Mouse (Mus musculus) hindbrain, postnatal 0 days (tissue): ENCODE data around the gene Ppp1cb. TPM values are rescaled to one million over a fixed set of nuclear protein-coding genes. Genes with fewer than 3 reads are reported as not detected.
A peak's percentile ranks its signal among the peaks of the same experiment; 100 is the strongest.

Experiments
- ATAC-seq: fragments of 200-750 bp; cut with Nextera tagmentation; 2 replicates; pipeline ENCODE4 v1.8.0; 2017; ENCODE audit warnings: mild to moderate bottlenecking, moderate TSS enrichment, moderate library complexity
- DNase-seq: peaks from one replicate; pipeline ENCODE4 v3.0.0-alpha.2; 2015; ENCODE audit warnings: low spot score
- H3K27ac ChIP-seq: fragments of 300-500 bp; sonication (generic); 2 replicates; pipeline ENCODE4 v1.5.1; 2014; ENCODE audit warnings: mild to moderate bottlenecking
- H3K27me3 ChIP-seq: fragments of 300-500 bp; sonication (generic); 2 replicates; pipeline ENCODE4 v1.6.1; 2014; ENCODE audit warnings: low read length, mixed read lengths; ENCODE audit not compliant: insufficient read depth
- H3K36me3 ChIP-seq: fragments of 300-500 bp; sonication (generic); 2 replicates; pipeline ENCODE4 v1.6.1; 2014; ENCODE audit warnings: low read length, mixed read lengths; ENCODE audit not compliant: insufficient read depth
- H3K4me1 ChIP-seq: fragments of 300-500 bp; sonication (generic); 2 replicates; pipeline ENCODE4 v1.6.1; 2014; ENCODE audit warnings: antibody characterized with exemption, low read length, mixed read lengths; ENCODE audit not compliant: insufficient read depth
- H3K4me2 ChIP-seq: fragments of 300-500 bp; sonication (generic); 2 replicates; pipeline ENCODE4 v1.6.1; 2014; ENCODE audit warnings: low read depth, mild to moderate bottlenecking, low read length, moderate library complexity, mixed read lengths
- H3K4me3 ChIP-seq: fragments of 300-500 bp; sonication (generic); 2 replicates; pipeline ENCODE4 v1.5.1; 2014; ENCODE audit warnings: low read length
- H3K9ac ChIP-seq: fragments of 300-500 bp; sonication (generic); replicated peaks from 2 replicates; pipeline ENCODE4 v1.6.1; 2014; ENCODE audit warnings: mild to moderate bottlenecking, low read length, moderate library complexity, mixed read lengths
- H3K9me3 ChIP-seq: fragments of 300-500 bp; sonication (generic); 2 replicates; pipeline ENCODE4 v1.6.1; 2016; ENCODE audit warnings: low read length, mixed read lengths
- CTCF ChIP-seq: IDR thresholded peaks from 2 replicates; pipeline ENCODE4 v1.5.1; 2016; ENCODE audit warnings: antibody characterized with exemption, control low read depth, low read depth
- WGBS: fragments of 180-500 bp; shearing (Covaris S2); extraction: QIAGEN DNeasy Blood & Tissue Kit; methylation state at CpG from one replicate; pipeline ENCODE4 v1.1.7; 2014; 5-methylcytosine and 5-hydroxymethylcytosine counted together
- polyA plus RNA-seq: library from polyadenylated mRNA; unstranded; fragments of >200 nt; fragmentation: Nextera tagmentation; extraction: Ambion mirVana; gene quantifications from 2 replicates; pipeline ENCODE4 v1.2.1, GENCODE M21; 2015
- total RNA-seq: library from RNA; depleted of rRNA; stranded (reverse); fragments of >200 nt; gene quantifications from 2 replicates; pipeline ENCODE4 v1.2.3, GENCODE M21; 2014; rRNA removed

The Ppp1cb gene
- 109 and 110 TPM in 2 replicates for total RNA-seq
- polyA plus RNA-seq = 199 TPM in 2 replicates

DNA sequence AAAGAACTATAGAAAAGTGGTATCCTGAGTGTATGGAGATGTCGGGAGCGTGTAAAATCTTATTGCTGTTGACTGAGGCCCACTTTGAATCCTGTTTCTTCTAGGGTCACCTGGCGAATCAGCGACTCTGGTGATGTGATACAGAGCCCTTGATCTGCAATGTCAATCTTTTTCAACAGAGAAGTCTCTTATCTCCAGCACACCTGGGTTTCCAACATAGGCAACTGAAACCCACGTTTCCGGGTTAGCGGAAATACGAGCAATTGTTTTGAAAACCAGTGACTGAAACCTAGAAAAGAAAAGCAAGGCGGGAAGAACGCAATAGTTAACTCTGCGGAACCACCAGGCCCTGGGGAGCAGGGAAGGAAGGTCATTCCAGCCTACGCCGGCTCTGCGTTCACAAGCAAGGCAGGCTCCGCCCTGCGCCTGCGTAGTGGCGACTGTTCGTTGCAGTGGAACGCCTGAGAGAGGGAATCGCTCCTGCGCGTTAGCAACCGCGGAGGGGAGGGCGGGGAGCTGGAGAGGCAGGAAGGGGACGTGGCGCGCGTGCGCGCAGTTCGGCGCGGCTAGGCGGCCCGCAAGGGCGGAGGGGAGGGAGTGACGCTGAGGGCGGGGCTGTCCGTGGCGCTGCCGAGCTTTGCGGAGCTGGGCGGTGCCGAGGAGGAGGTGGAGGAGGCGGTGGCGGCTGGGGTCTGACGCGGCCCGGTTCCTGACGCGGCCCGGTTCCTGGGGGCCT is at the start of gene Ppp1cb:
Ppp1cb (plus strand) TSS at position 436 of the 736 bp plus-strand sequence.
- peak within 1 kb of the TSS; percentile 99 for H3K9ac ChIP-seq
- H3K36me3 ChIP-seq = no peaks in the 10 kb centered on the region
- H3K27ac ChIP-seq = peak within 1 kb of the TSS; percentile 99
- no peaks in the 10 kb centered on the region for H3K9me3 ChIP-seq
- WGBS = under 1% methylated on average over 47 of the region's 54 CpGs
- H3K4me2 ChIP-seq = peak within 1 kb of the TSS; percentile 74
- no peak for TF ChIP-seq CTCF
- DNase-seq (peak; percentile 100), ATAC-seq (peak; percentile 99)
- peak within 1 kb of the TSS; percentile 96 for H3K4me3 ChIP-seq
- peaks cover 6% of the 10 kb centered on the region; the same call in 1 of the 2 replicates for H3K4me1 ChIP-seq
- H3K27me3 ChIP-seq = no peaks in the 10 kb centered on the region

DNA sequence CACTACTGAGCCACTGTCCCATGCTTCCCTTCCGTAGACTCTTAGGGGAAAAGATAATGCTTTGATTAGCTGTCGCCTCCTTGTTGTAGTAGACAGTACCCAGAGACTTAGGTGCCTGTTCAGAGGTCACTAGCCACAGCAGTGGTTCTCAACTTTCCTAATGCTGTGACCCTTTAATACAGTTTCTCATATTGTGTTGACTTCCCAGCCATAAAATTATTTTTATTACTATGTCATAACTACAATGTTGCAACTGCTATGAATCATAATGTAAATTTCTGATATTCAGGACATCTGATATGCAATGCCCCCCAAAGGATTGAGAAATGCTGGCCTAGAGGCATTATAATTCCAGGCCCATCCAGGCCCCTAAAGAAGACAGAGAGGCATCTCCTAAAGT is 48.9 kb upstream of the Ppp1cb start:
- no peaks in the 10 kb centered on the region for H3K27me3 ChIP-seq
- TF ChIP-seq CTCF = no peak
- no peaks in the 10 kb centered on the region for H3K9me3 ChIP-seq
- H3K4me3 ChIP-seq = no peak overlapping the region
- H3K4me1 ChIP-seq = peaks cover 13% of the 10 kb centered on the region; the same call in 1 of the 2 replicates
- no peaks in the 10 kb centered on the region for H3K36me3 ChIP-seq
- no peak overlapping the region for H3K9ac ChIP-seq
- DNase-seq (no peak), ATAC-seq (no peak)
- H3K27ac ChIP-seq = no peak overlapping the region
- H3K4me2 ChIP-seq = no peak overlapping the region
- WGBS = 95% methylated on average over 2 of the region's 2 CpGs

DNA sequence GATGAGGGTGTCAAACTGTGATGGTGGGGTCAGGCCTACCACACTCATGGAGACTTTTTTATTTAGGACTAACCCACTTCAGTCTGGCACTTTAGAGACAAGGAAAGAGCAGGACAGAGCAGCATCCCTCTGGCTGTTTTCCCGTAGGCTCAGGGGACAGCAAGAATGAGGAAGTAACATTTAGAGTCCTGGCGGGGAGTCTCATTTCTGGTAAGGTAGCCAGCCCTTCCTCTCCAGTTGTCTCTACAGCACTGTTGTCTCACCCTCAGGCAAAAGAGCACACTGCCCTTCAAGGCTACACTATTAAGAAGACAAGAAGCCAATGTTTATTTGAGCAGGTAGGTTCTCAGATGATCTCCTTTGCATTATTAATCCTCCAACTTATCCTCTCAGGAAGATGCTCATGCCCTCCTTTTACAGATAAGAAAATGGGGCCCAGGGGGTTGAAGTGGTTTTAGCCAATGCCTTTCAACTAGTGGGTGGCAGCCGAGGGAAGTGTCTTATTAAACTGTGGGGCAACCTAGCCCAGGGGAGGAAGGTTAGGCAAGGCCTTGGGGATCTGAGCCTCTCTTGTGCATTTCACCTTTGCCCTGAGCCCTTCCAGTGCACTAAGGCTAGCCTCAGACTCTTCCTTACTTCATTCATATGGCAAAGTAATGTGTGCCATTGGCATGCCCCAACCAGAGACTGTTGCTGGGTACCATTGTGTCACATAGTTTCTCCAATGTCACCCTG is 47.5 kb upstream of the Ppp1cb start:
- DNase-seq = no peak
- ATAC-seq = no peak
- 85% methylated on average over 3 of the region's 3 CpGs for WGBS
- TF ChIP-seq CTCF = no peak
- Histone ChIP-seq H3K27me3 (no peaks in the 10 kb centered on the region), H3K9ac (no peak overlapping the region), H3K4me2 (no peak overlapping the region), H3K4me1 (peaks cover 8% of the 10 kb centered on the region; the same call in 1 of the 2 replicates), H3K9me3 (no peaks in the 10 kb centered on the region), H3K27ac (no peak overlapping the region), H3K4me3 (no peak overlapping the region), H3K36me3 (no peaks in the 10 kb centered on the region)

DNA sequence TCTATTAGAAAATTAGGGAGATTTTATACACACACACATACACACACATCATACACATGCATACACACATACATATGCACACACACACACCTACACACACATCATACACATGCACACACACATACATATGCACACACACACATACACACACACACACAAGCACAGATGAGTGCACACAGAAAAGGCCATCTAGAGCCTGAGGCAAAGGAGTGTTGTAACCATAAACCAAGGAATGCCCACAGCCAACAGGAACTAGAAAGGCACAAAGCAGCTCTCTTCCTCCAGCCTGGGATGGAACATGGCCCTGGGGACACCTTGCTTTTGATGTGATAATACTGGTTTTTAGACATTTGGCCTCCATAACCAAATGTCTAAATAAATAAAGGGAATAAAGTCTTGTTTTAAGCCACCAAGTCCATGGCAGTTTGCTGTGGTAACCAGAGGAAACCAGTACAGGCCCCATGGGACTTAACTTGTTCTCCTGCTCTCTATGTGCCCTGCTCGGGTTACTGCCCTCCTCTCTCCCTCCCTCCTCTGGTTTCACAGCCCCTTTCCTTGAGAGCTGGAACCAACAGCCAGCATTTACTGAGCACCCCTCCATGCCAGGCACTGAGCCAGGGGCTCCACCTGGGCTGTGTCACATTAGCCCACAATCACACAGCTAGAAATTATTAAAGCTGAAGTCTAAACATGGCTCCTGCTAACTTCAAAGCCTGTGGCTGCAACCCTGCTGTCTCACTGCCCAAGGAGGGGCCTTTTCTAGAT is 46.3 kb upstream of the Ppp1cb start:
- no peak overlapping the region for H3K4me2 ChIP-seq
- peak; percentile 61 for ATAC-seq
- H3K4me1 ChIP-seq = peaks cover 8% of the 10 kb centered on the region; the same call in 1 of the 2 replicates
- no peaks in the 10 kb centered on the region for H3K36me3 ChIP-seq
- H3K27me3 ChIP-seq = no peaks in the 10 kb centered on the region
- peak; percentile 63 for DNase-seq
- H3K4me3 ChIP-seq = no peak overlapping the region
- no peak overlapping the region for H3K9ac ChIP-seq
- TF ChIP-seq CTCF = no peak
- no peaks in the 10 kb centered on the region for H3K9me3 ChIP-seq
- WGBS = 15% methylated on average over 1 of the region's 1 CpGs
- H3K27ac ChIP-seq = peak overlapping the region; percentile 16; the same call in 1 of the 2 replicates

DNA sequence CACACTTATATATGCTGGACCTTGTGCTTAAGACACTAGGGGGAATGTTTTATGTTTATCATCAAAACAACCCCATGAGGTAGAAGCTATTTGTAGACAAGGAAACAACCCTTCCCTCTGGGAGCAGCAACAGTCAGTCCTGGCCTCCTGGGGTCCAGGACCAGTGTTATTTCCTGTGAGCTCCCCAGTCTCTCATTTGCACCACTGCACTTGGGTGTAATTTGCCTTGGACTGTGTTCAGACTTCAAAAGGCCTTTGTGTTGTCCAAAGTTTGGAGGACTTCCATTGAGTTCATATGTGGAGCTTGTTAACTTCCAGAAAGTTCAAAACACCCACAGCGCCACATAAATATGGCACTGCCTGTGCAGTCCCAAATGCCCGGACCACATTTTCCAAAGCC is 45.6 kb upstream of the Ppp1cb start:
- H3K27ac ChIP-seq = peak overlapping the region; percentile 16; the same call in 1 of the 2 replicates

DNA sequence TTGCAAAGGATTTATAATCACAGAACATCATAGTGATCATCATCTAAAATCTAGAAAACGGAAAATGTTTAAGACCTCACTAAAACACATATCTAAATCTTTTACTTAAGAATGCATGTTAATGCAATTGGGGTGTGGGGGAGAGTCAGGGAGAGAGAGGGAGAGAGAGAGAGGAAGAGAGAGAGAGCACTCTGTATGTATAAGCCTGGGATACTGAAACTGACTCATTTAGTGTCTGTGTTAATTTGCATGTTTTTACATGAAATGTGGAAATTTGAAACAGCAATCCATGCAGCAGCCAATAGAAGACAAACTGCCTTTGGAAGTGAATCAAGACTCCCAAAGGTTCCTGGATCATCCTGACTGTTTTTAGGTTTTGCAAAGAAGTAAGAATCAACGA is 45.1 kb upstream of the Ppp1cb start:
- Histone ChIP-seq H3K9ac (no peak overlapping the region), H3K4me3 (no peak overlapping the region), H3K36me3 (no peaks in the 10 kb centered on the region), H3K4me1 (peaks cover 8% of the 10 kb centered on the region; the same call in 1 of the 2 replicates), H3K9me3 (no peaks in the 10 kb centered on the region), H3K4me2 (no peak overlapping the region), H3K27me3 (no peaks in the 10 kb centered on the region), H3K27ac (peak overlapping the region; percentile 16; the same call in 1 of the 2 replicates)
- no peak for ATAC-seq
- WGBS = 66% methylated on average over 2 of the region's 2 CpGs
- TF ChIP-seq CTCF = no peak
- DNase-seq = no peak

More for the DNA sequence above, 45.6 kb upstream of the Ppp1cb start:
- no peak overlapping the region for H3K4me3 ChIP-seq
- H3K9me3 ChIP-seq = no peaks in the 10 kb centered on the region
- ATAC-seq (peak; percentile 32; the same call in 1 of the 2 replicates), DNase-seq (peak; percentile 45)
- H3K36me3 ChIP-seq = no peaks in the 10 kb centered on the region
- no peaks in the 10 kb centered on the region for H3K27me3 ChIP-seq
- WGBS = 42% methylated on average over 2 of the region's 2 CpGs
- H3K4me1 ChIP-seq = peaks cover 8% of the 10 kb centered on the region; the same call in 1 of the 2 replicates
- no peak overlapping the region for H3K4me2 ChIP-seq
- H3K9ac ChIP-seq = no peak overlapping the region
- TF ChIP-seq CTCF = no peak
